18 mouse cellular contexts compared by ENCODE assay signal in the genomic region with DNA sequence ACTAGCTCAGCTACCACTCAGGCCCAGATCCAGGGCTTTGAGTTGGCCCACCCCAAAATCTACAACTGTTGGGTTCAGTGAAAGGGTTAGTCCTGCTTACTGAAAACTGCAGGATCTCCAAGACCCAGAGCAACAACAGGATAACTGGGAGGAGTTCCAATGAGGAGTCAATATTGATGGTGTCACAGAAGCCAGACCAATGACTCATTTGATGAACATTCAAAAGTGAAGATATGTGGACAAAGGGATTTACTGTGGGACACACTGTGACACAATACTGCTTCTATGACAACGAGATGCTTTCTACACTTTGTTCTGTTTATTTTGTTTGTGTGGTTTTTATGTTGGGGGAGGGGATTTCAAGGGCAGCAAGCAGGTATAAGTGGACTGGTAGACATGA.
"Had no signal": no experiment of that assay in that cellular context is flagged by ENCODE, and none has a peak within 500 bp of the region (broad histone marks: within the 10 kb centered on the region; RNA-seq: fewer than 3 reads in every experiment).

No protein-coding gene starts in this region.

- DNase-seq: kidney, adult 18-20 months; kidney, adult 9 months; kidney, postnatal 14 days; kidney, postnatal 4 days; lung, adult 2 months; lung, postnatal 14 days; right cerebral cortex, adult 18-20 months; right cerebral cortex, postnatal 14 days; right cerebral cortex, postnatal 4 days; thymus, postnatal 25 days had no signal

- H3K9me3 ChIP-seq: liver, embryonic 15.5 days; midbrain, embryonic 12.5 days; midbrain, embryonic 15.5 days; neural tube, embryonic 12.5 days; neural tube, embryonic 15.5 days had no signal

- H3K4me3 ChIP-seq: liver, embryonic 15.5 days; midbrain, embryonic 12.5 days; midbrain, embryonic 15.5 days; neural tube, embryonic 12.5 days; neural tube, embryonic 15.5 days had no signal

- H3K4me1 ChIP-seq: midbrain, embryonic 12.5 days; midbrain, embryonic 15.5 days; neural tube, embryonic 12.5 days; neural tube, embryonic 15.5 days had no signal

- H3K9ac ChIP-seq: liver, embryonic 15.5 days; midbrain, embryonic 12.5 days; midbrain, embryonic 15.5 days; neural tube, embryonic 12.5 days; neural tube, embryonic 15.5 days had no signal

- H3K27me3 ChIP-seq: liver, embryonic 15.5 days; midbrain, embryonic 12.5 days; midbrain, embryonic 15.5 days; neural tube, embryonic 12.5 days; neural tube, embryonic 15.5 days had no signal

- ATAC-seq: intestine, embryonic 16.5 days; midbrain, embryonic 15.5 days had no signal

- H3K27ac ChIP-seq: macrophage; midbrain, embryonic 12.5 days; midbrain, embryonic 15.5 days; neural tube, embryonic 12.5 days; neural tube, embryonic 15.5 days; stomach, postnatal 0 days had no signal

- H3K4me2 ChIP-seq: liver, embryonic 15.5 days; midbrain, embryonic 12.5 days; midbrain, embryonic 15.5 days; neural tube, embryonic 12.5 days; neural tube, embryonic 15.5 days had no signal
